Comparison of ENCODE assay signal across 8 mouse cellular contexts in genomic region chr13:21833461-21833860, GRCm38 (mm10). TPM values are rescaled to one million over a fixed set of nuclear protein-coding genes. Genes with fewer than 3 reads are reported as not detected.
DNase-seq lines count a peak whose midpoint lies in the region; ATAC-seq lines count a peak whose summit lies in the region.
"Not testable (repeated sequence)": the region's sequence is repeated elsewhere in the genome, so short reads cannot be mapped to it uniquely, and the experiment has no call there.

TSS of gene Hist1h2ap (minus strand) at chr13:21833507.
TSS of gene Hist1h2br (plus strand) at chr13:21833743.

- not testable (repeated sequence) for H3K27me3 ChIP-seq in erythroblast, embryonic 14.5 days (ENCODE audit: control insufficient read depth); hindbrain, embryonic 12.5 days; limb, embryonic 15.5 days; midbrain, embryonic 12.5 days; stomach, embryonic 16.5 days (ENCODE audit: control insufficient read depth, insufficient read depth, low read length)

- not testable (repeated sequence) for H3K36me3 ChIP-seq in erythroblast, embryonic 14.5 days (ENCODE audit: control insufficient read depth); hindbrain, embryonic 12.5 days; limb, embryonic 15.5 days; midbrain, embryonic 12.5 days; stomach, embryonic 16.5 days (ENCODE audit: control insufficient read depth, insufficient read depth, low read length)

- not testable (repeated sequence) for DNase-seq in adrenal gland, adult 18-20 months (ENCODE audit: low spot score in 2 of 2); heart, adult 18-20 months; layer of hippocampus, adult 8-10 months (ENCODE audit: low spot score in 2 of 2)

- H3K4me2 ChIP-seq in hindbrain, embryonic 12.5 days (replicated peaks); limb, embryonic 15.5 days; midbrain, embryonic 12.5 days (replicated peaks); stomach, embryonic 16.5 days (ENCODE audit: low read depth, low read length): not testable (repeated sequence)

- ATAC-seq in hindbrain, embryonic 12.5 days (ENCODE audit: low FRiP score): peak; percentile 97
- ATAC-seq in limb, embryonic 15.5 days (ENCODE audit: insufficient number of reproducible peaks, low FRiP score, low TSS enrichment, low read depth): peak; percentile 93
- ATAC-seq in midbrain, embryonic 12.5 days (ENCODE audit: low FRiP score, low read depth): peak; percentile 96
- ATAC-seq in stomach, embryonic 16.5 days (ENCODE audit: insufficient read depth, low FRiP score): peak; percentile 94

- not testable (repeated sequence) for H3K4me3 ChIP-seq in erythroblast, embryonic 14.5 days (replicated peaks); hindbrain, embryonic 12.5 days; limb, embryonic 15.5 days; midbrain, embryonic 12.5 days; stomach, embryonic 16.5 days (replicated peaks; ENCODE audit: low read length)

- not testable (repeated sequence) for H3K9ac ChIP-seq in hindbrain, embryonic 12.5 days; limb, embryonic 15.5 days; midbrain, embryonic 12.5 days (replicated peaks); stomach, embryonic 16.5 days (ENCODE audit: low read length)

- H3K4me1 ChIP-seq in erythroblast, embryonic 14.5 days (ENCODE audit: control insufficient read depth): peaks cover 15% of the 10 kb centered on the region
- H3K4me1 ChIP-seq in hindbrain, embryonic 12.5 days; limb, embryonic 15.5 days; midbrain, embryonic 12.5 days; stomach, embryonic 16.5 days (ENCODE audit: control insufficient read depth, insufficient read depth, low read length): not testable (repeated sequence)

- no CpG with 5 or more reads among the region's 24 CpGs for WGBS in hindbrain, embryonic 12.5 days
- WGBS in limb, embryonic 15.5 days: no CpG with 5 or more reads among the region's 24 CpGs
- no CpG with 5 or more reads among the region's 24 CpGs for WGBS in midbrain, embryonic 12.5 days
- no CpG with 5 or more reads among the region's 24 CpGs for WGBS in stomach, embryonic 16.5 days

- not testable (repeated sequence) for H3K9me3 ChIP-seq in erythroblast, embryonic 14.5 days (ENCODE audit: control insufficient read depth, low read length); hindbrain, embryonic 12.5 days (replicated peaks); limb, embryonic 15.5 days; midbrain, embryonic 12.5 days; stomach, embryonic 16.5 days (replicated peaks; ENCODE audit: control insufficient read depth, low read length)

- not testable (repeated sequence) for H3K27ac ChIP-seq in hindbrain, embryonic 12.5 days; limb, embryonic 15.5 days; midbrain, embryonic 12.5 days (replicated peaks); stomach, embryonic 16.5 days (ENCODE audit: low read length)

RNA-seq across cellular contexts. Expression of gene Hist1h2ap, which starts in this region (rescaled TPM):
- 10 to 100 TPM in 1 of 2 experiments, 1 to 10 TPM in 1; 8.6 to 29.1 TPM for total RNA-seq in adrenal gland, adult 18-20 months (2021)
- 9,149 and 11,620 TPM in 2 replicates for polyA plus RNA-seq in erythroblast, embryonic 14.5 days (2012)
- 10 to 100 TPM; 11.6 to 12.2 TPM for total RNA-seq in heart, adult 18-20 months (2021)
- polyA plus RNA-seq in hindbrain, embryonic 12.5 days (2016; fragmentation: Nextera tagmentation; extraction: Ambion mirVana): 2,700 and 3,374 TPM in 2 replicates
- total RNA-seq in layer of hippocampus, adult 8-10 months (2022): 10 to 100 TPM in 2 of 4 experiments, not detected in 2; 10.6 to 18.9 TPM
- 2,482 and 2,904 TPM in 2 replicates for polyA plus RNA-seq in limb, embryonic 15.5 days (2015; fragmentation: Nextera tagmentation; extraction: Ambion mirVana)
- polyA plus RNA-seq in midbrain, embryonic 12.5 days (2016; fragmentation: Nextera tagmentation; extraction: Ambion mirVana): 4,827 and 5,103 TPM in 2 replicates
- 1,905 and 2,657 TPM in 2 replicates for polyA plus RNA-seq in stomach, embryonic 16.5 days (2015; fragmentation: Nextera tagmentation; extraction: Ambion mirVana)

RNA-seq across cellular contexts. Expression of gene Hist1h2br, which starts in this region (rescaled TPM):
- 10 to 100 TPM; 43.9 to 68.8 TPM for total RNA-seq in adrenal gland, adult 18-20 months (2021)
- polyA plus RNA-seq in erythroblast, embryonic 14.5 days (2012): 12.4 and 21.9 TPM in 2 replicates
- 10 to 100 TPM; 28.3 to 30.7 TPM for total RNA-seq in heart, adult 18-20 months (2021)
- 14.3 and 15.1 TPM in 2 replicates for polyA plus RNA-seq in hindbrain, embryonic 12.5 days (2016; fragmentation: Nextera tagmentation; extraction: Ambion mirVana)
- total RNA-seq in layer of hippocampus, adult 8-10 months (2022): 10 to 100 TPM; 26.6 to 44.1 (median 30.3) TPM
- polyA plus RNA-seq in limb, embryonic 15.5 days (2015; fragmentation: Nextera tagmentation; extraction: Ambion mirVana): 12.5 and 17.9 TPM in 2 replicates
- polyA plus RNA-seq in midbrain, embryonic 12.5 days (2016; fragmentation: Nextera tagmentation; extraction: Ambion mirVana): 17.6 and 23.0 TPM in 2 replicates
- 11.8 and 18.5 TPM in 2 replicates for polyA plus RNA-seq in stomach, embryonic 16.5 days (2015; fragmentation: Nextera tagmentation; extraction: Ambion mirVana)
